ENCODE assay signal across 16 mouse cellular contexts in the genomic region with DNA sequence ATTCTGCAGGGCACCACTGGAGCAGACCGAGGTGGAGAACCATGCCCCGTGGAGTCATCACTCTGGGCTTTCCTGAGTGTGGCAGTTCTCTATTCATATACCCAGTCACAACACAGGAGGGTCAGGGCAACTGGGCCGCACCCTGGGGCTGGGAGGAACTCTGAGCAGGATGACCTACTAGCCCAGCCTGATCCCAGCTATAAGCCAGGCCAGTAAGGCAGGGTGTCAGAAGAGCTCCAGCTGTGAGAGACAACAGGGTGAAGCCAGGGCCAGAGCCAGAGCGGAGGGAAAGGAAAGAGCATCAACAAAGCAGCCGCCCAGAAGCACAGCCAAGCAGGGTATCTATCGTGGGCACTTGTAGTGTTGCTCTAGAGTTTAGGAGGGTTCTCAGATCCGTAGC.
DNase-seq lines count a peak whose midpoint lies in the region; TF ChIP-seq lines count a peak whose summit lies in the region.
"Had no signal": no experiment of that assay in that cellular context is flagged by ENCODE, and none has a peak within 500 bp of the region (broad histone marks: within the 10 kb centered on the region; RNA-seq: fewer than 3 reads in every experiment).

No protein-coding gene starts in this region.

- WGBS in limb, embryonic 10.5 days: 76% methylated on average over 7 of the region's 7 CpGs

- no peaks in the 10 kb centered on the region for H3K36me3 ChIP-seq in limb, embryonic 10.5 days
- H3K36me3 ChIP-seq: embryonic facial prominence, embryonic 10.5 days; hindbrain, embryonic 13.5 days had no signal

- H3K27ac ChIP-seq in limb, embryonic 10.5 days: no peak overlapping the region
- no peak overlapping the region for H3K27ac ChIP-seq in layer of hippocampus, adult 2 months
- H3K27ac ChIP-seq: embryonic facial prominence, embryonic 10.5 days; forebrain, embryonic 13.5 days; hindbrain, embryonic 13.5 days had no signal

- peak; percentile 33 for DNase-seq in gastrocnemius, postnatal 14 days
- no peak for DNase-seq in gastrocnemius, postnatal 25 days
- peak; percentile 12 for DNase-seq in retina, postnatal 1 day
- no peak for DNase-seq in retina, embryonic 14.5 days (ENCODE audit: low spot score)
- peak; percentile 47 to 52 for DNase-seq in heart, postnatal 10 days
- no peak for DNase-seq in limb, embryonic 10.5 days (ENCODE audit: low spot score)
- DNase-seq in layer of hippocampus, adult 2 months (ENCODE audit: low spot score in 2 of 2): no peak
- DNase-seq: cerebellum, postnatal 25 days; kidney, adult 9 months; liver; lung, embryonic 14.5 days; right cerebral cortex, postnatal 14 days; thymus, postnatal 14 days had no signal

- no peaks in the 10 kb centered on the region for H3K27me3 ChIP-seq in limb, embryonic 10.5 days (ENCODE audit: low read depth, poor library complexity, severe bottlenecking)
- H3K27me3 ChIP-seq: forebrain, embryonic 13.5 days; hindbrain, embryonic 13.5 days had no signal

- intact Hi-C loops in gastrocnemius, postnatal 14 days (cut with DNase I; ENCODE audit: low total_unique reads): no loop called here
- intact Hi-C loops in heart, postnatal 10 days (cut with DNase I): no loop called here

- no peak for TF ChIP-seq CTCF in layer of hippocampus, adult 2 months (conservative IDR thresholded peaks at IDR 0.05)

- no peak overlapping the region for H3K4me3 ChIP-seq in limb, embryonic 10.5 days
- no peak overlapping the region for H3K4me3 ChIP-seq in layer of hippocampus, adult 2 months
- H3K4me3 ChIP-seq: embryonic facial prominence, embryonic 10.5 days; forebrain, embryonic 13.5 days; hindbrain, embryonic 13.5 days had no signal

- no peaks in the 10 kb centered on the region for H3K9me3 ChIP-seq in limb, embryonic 10.5 days (replicated peaks)
- H3K9me3 ChIP-seq: embryonic facial prominence, embryonic 10.5 days; forebrain, embryonic 13.5 days; hindbrain, embryonic 13.5 days had no signal

- H3K4me1 ChIP-seq in limb, embryonic 10.5 days: peaks cover 7% of the 10 kb centered on the region
- H3K4me1 ChIP-seq: embryonic facial prominence, embryonic 10.5 days; forebrain, embryonic 13.5 days; hindbrain, embryonic 13.5 days had no signal

Comparison
In these comparisons a context has a peak if more than half of its experiments do, and no peak if none do; other contexts are left out.
1. DNase-seq: peak in gastrocnemius, postnatal 14 days (single experiment), retina, postnatal 1 day (single experiment) and heart, postnatal 10 days (2 of 2); none in gastrocnemius, postnatal 25 days (single experiment), retina, embryonic 14.5 days (single experiment), limb, embryonic 10.5 days (single experiment) and layer of hippocampus, adult 2 months (0 of 2).